Mouse (Mus musculus): ENCODE measurements at regions not wholly inside any gene's neighbourhood (a gene's known extent, or its start where the extent isn't known, plus 50 kb on each side); places are given as distances from the start of the nearest gene placed in this dataset.

DNA sequence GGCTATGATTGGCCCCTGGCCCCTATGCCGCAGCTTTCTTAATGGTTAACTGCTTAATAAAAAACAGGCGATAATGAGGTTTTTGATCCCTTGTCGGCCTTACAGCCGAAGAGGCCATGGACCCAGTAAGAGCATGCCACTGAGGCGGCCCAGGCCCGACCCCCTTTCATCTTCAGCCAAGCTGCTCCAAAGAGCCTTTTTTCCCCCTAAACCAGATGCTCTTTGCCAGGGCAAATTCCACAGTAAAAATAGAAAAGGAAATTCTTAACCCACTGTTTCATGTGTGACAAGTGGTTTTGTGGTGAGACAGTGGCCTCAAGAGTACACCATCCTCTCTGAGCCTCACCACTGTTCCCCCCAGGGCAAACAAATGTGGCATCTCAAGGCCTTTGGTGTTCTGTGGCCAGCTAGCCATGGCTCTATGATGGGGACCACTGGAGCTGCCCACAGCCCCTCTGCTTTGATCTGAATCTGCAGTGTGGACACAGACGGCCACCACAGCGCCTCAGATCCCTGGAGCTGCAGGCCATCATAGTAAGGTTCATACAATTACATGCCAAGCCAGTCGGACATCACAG lies 61.9 kb downstream of the Gm5294 start:
- TF ChIP-seq CTCF (IDR thresholded peaks at IDR 0.05): no peak
- no peak for TF ChIP-seq POLR2A (IDR thresholded peaks at IDR 0.05; ENCODE audit: insufficient read depth, low read depth, low read length)
